Mouse (Mus musculus) forebrain, embryonic 10.5 days (tissue): ENCODE data around the gene Hist1h2bj. TPM values are rescaled to one million over a fixed set of nuclear protein-coding genes. Genes with fewer than 3 reads are reported as not detected.
"Not testable (repeated sequence)": the region's sequence is repeated elsewhere in the genome, so short reads cannot be mapped to it uniquely, and the experiment has no call there.

Experiments used
- DNase-seq: peaks from one replicate; pipeline ENCODE4 v3.0.0-alpha.2; 2017; ENCODE audit warnings: low spot score; ENCODE audit errors: extremely low spot score
- H3K27ac ChIP-seq: fragments of 300-500 bp; sonication (generic); 2 replicates; pipeline ENCODE4 v1.5.1; 2016; ENCODE audit warnings: mild to moderate bottlenecking
- H3K27me3 ChIP-seq: fragments of 300-500 bp; sonication (generic); 2 replicates; pipeline ENCODE4 v1.6.1; 2016; ENCODE audit warnings: mild to moderate bottlenecking; ENCODE audit not compliant: poor library complexity, severe bottlenecking
- H3K36me3 ChIP-seq: fragments of 300-500 bp; sonication (generic); replicated peaks from 2 replicates; pipeline ENCODE4 v1.6.1; 2016; ENCODE audit warnings: mild to moderate bottlenecking, moderate library complexity
- H3K4me1 ChIP-seq: fragments of 300-500 bp; sonication (generic); 2 replicates; pipeline ENCODE4 v1.6.1; 2016
- H3K4me3 ChIP-seq: fragments of 300-500 bp; sonication (generic); 2 replicates; pipeline ENCODE4 v1.5.1; 2016; ENCODE audit warnings: mild to moderate bottlenecking, moderate library complexity
- H3K9me3 ChIP-seq: fragments of 300-500 bp; sonication (generic); 2 replicates; pipeline ENCODE4 v1.6.1; 2016; ENCODE audit warnings: mild to moderate bottlenecking, moderate library complexity
- WGBS: fragments of 180-500 bp; shearing (Covaris S2); methylation state at CpG from one replicate; pipeline ENCODE4 v1.1.7; 2016; 5-methylcytosine and 5-hydroxymethylcytosine counted together
- microRNA-seq: library from miRNA; unstranded; fragments of <30 nt; microRNA quantifications from one replicate; pipeline ENCODE4, GENCODE M21; 2017
- polyA plus RNA-seq: library from polyadenylated mRNA; unstranded; fragments of >200 nt; fragmentation: Nextera tagmentation; extraction: Ambion mirVana; gene quantifications from 2 replicates; pipeline ENCODE4 v1.2.1, GENCODE M21; 2016

The Hist1h2bj gene
- polyA plus RNA-seq, 1 experiment from 2014 or later: 14.9 TPM

GRCm38 (mm10) chr13:22049737-22050440 is 6.9 kb downstream of the Hist1h2bj start:
- 3% methylated on average over 14 of the region's 14 CpGs for WGBS
- H3K27ac ChIP-seq: peak overlapping the region; percentile 88
- DNase-seq: peak; percentile 82
- no peaks in the 10 kb centered on the region for H3K36me3 ChIP-seq
- H3K4me1 ChIP-seq: peaks cover 24% of the 10 kb centered on the region
- H3K9me3 ChIP-seq: no peaks in the 10 kb centered on the region
- H3K4me3 ChIP-seq: peak overlapping the region; percentile 61
- H3K27me3 ChIP-seq: no peaks in the 10 kb centered on the region

- Histone ChIP-seq H3K27ac (peak overlapping the region; percentile 88), H3K27me3 (no peaks in the 10 kb centered on the region), H3K4me3 (peak overlapping the region; percentile 61), H3K9me3 (no peaks in the 10 kb centered on the region), H3K4me1 (peaks cover 20% of the 10 kb centered on the region), H3K36me3 (no peaks in the 10 kb centered on the region)
- DNase-seq: peak; percentile 95
- WGBS: under 1% methylated on average over 52 of the region's 52 CpGs
These were observed 7.8 kb downstream of the Hist1h2bj start for GRCm38 (mm10) chr13:22050591-22051522.

- 19% methylated on average over 5 of the region's 5 CpGs for WGBS
- no peak for DNase-seq
- H3K36me3 ChIP-seq: no peaks in the 10 kb centered on the region
- peak overlapping the region; percentile 61 for H3K4me3 ChIP-seq
- no peaks in the 10 kb centered on the region for H3K27me3 ChIP-seq
- no peaks in the 10 kb centered on the region for H3K9me3 ChIP-seq
- H3K4me1 ChIP-seq: peaks cover 20% of the 10 kb centered on the region
- H3K27ac ChIP-seq: peak overlapping the region; percentile 88
These were observed 8.5 kb downstream of the Hist1h2bj start for GRCm38 (mm10) chr13:22051523-22051859.

GRCm38 (mm10) chr13:22053754-22054153 is 10.7 kb downstream of the Hist1h2bj start:
- Histone ChIP-seq H3K9me3 (no peaks in the 10 kb centered on the region), H3K4me3 (no peak overlapping the region), H3K27ac (no peak overlapping the region), H3K27me3 (no peaks in the 10 kb centered on the region), H3K4me1 (peaks cover 20% of the 10 kb centered on the region), H3K36me3 (no peaks in the 10 kb centered on the region)
- DNase-seq: no peak
- WGBS: 84% methylated on average over 1 of the region's 1 CpGs

- Histone ChIP-seq H3K9me3 (no peaks in the 10 kb centered on the region), H3K4me1 (no peaks in the 10 kb centered on the region), H3K4me3 (no peak overlapping the region), H3K27ac (no peak overlapping the region), H3K27me3 (no peaks in the 10 kb centered on the region), H3K36me3 (no peaks in the 10 kb centered on the region)
- 86% methylated on average over 1 of the region's 1 CpGs for WGBS
- DNase-seq: no peak
These were observed 18.4 kb downstream of the Hist1h2bj start for GRCm38 (mm10) chr13:22061422-22061821.

GRCm38 (mm10) chr13:22063468-22063867 is 20.5 kb downstream of the Hist1h2bj start:
- H3K9me3 ChIP-seq: no peaks in the 10 kb centered on the region
- no peak for DNase-seq
- 75% methylated on average over 1 of the region's 1 CpGs for WGBS
- H3K4me3 ChIP-seq: no peak overlapping the region
- H3K27ac ChIP-seq: no peak overlapping the region
- H3K36me3 ChIP-seq: no peaks in the 10 kb centered on the region
- no peaks in the 10 kb centered on the region for H3K4me1 ChIP-seq
- H3K27me3 ChIP-seq: no peaks in the 10 kb centered on the region

- H3K4me1 ChIP-seq, H3K4me3 ChIP-seq, H3K27ac ChIP-seq, H3K36me3 ChIP-seq, DNase-seq, H3K9me3 ChIP-seq, H3K27me3 ChIP-seq: not testable (repeated sequence)
- WGBS: 93% methylated on average over 1 of the region's 1 CpGs
These were observed 41.1 kb downstream of the Hist1h2bj start, which contains the start of gene Vmn1r188 for GRCm38 (mm10) chr13:22084140-22084539. Gene Vmn1r188 (plus strand): TSS chr13:22084440.

Small RNAs within 50 kb of the gene (microRNA-seq; reads per million reads assigned to microRNA genes)
- gene Gm26300: not detected
- 0.90 reads per million for gene Gm44390
- not detected for gene Gm44486

Other genes with a start within 250 kb of the Hist1h2bj start
- 19.8 and 21.9 TPM in 2 replicates for gene Hist1h2bq, start 233.0 kb upstream of the Hist1h2bj start, polyA plus RNA-seq
- gene Hist1h2ao, start 232.7 kb upstream of the Hist1h2bj start, polyA plus RNA-seq: 4.2 TPM in 1 of 2 replicates, not detected in the other
- not detected in 2 replicates for gene Hist1h4m, start 231.5 kb upstream of the Hist1h2bj start, polyA plus RNA-seq
- 9.3 and 9.4 TPM in 2 replicates for gene Hist1h4n, start 211.0 kb upstream of the Hist1h2bj start, polyA plus RNA-seq
- 6,723 and 6,843 TPM in 2 replicates for gene Hist1h2ap, start 209.7 kb upstream of the Hist1h2bj start, polyA plus RNA-seq
- gene Hist1h2br, start 209.5 kb upstream of the Hist1h2bj start, polyA plus RNA-seq: 20.1 and 23.1 TPM in 2 replicates
- 24.3 and 26.8 TPM in 2 replicates for gene Zfp184, start 98.1 kb upstream of the Hist1h2bj start, polyA plus RNA-seq
- 0.09 TPM in 1 of 2 replicates, not detected in the other for gene Pom121l2, start 62.0 kb upstream of the Hist1h2bj start, polyA plus RNA-seq
- 0.26 and 0.41 TPM in 2 replicates for gene Prss16, start 33.5 kb upstream of the Hist1h2bj start, polyA plus RNA-seq
- 12.1 and 14.3 TPM in 2 replicates for gene Hist1h2ah, start 7.6 kb upstream of the Hist1h2bj start, polyA plus RNA-seq
- 6.4 and 7.7 TPM in 2 replicates for gene Hist1h2bk, start 7.3 kb upstream of the Hist1h2bj start, polyA plus RNA-seq
- 53.1 and 58.6 TPM in 2 replicates for gene Hist1h4i, start 1.9 kb upstream of the Hist1h2bj start, polyA plus RNA-seq
- 54.9 and 55.0 TPM in 2 replicates for gene Hist1h2ag, start 270 bp upstream of the Hist1h2bj start, polyA plus RNA-seq
- not detected in 2 replicates for gene Vmn1r188, start 41.2 kb downstream of the Hist1h2bj start, polyA plus RNA-seq
- gene Vmn1r189, start 62.6 kb downstream of the Hist1h2bj start, polyA plus RNA-seq: not detected in 2 replicates
- gene Vmn1r191, start 140.8 kb downstream of the Hist1h2bj start, polyA plus RNA-seq: not detected in 2 replicates
- gene Vmn1r192, start 147.9 kb downstream of the Hist1h2bj start, polyA plus RNA-seq: not detected in 2 replicates
- not detected in 2 replicates for gene Vmn1r193, start 179.9 kb downstream of the Hist1h2bj start, polyA plus RNA-seq
- gene Vmn1r194, start 201.0 kb downstream of the Hist1h2bj start, polyA plus RNA-seq: not detected in 2 replicates
- gene Vmn1r195, start 227.3 kb downstream of the Hist1h2bj start, polyA plus RNA-seq: not detected in 2 replicates
- gene Vmn1r196, start 246.7 kb downstream of the Hist1h2bj start, polyA plus RNA-seq: not detected in 2 replicates